Mouse (Mus musculus) brain, embryonic 18.5 days (tissue): Measurements from ENCODE around the gene Tet2.
A peak's percentile ranks its signal among the peaks of the same experiment; 100 is the strongest.
"Not testable (repeated sequence)": the region's sequence is repeated elsewhere in the genome, so short reads cannot be mapped to it uniquely, and the experiment has no call there.

ENCODE experiments used
- DNase-seq: peaks from one replicate; pipeline ENCODE4 v3.0.0-alpha.2; 2012; ENCODE audit warnings: low read depth, low spot score

The Tet2 gene

DNA sequence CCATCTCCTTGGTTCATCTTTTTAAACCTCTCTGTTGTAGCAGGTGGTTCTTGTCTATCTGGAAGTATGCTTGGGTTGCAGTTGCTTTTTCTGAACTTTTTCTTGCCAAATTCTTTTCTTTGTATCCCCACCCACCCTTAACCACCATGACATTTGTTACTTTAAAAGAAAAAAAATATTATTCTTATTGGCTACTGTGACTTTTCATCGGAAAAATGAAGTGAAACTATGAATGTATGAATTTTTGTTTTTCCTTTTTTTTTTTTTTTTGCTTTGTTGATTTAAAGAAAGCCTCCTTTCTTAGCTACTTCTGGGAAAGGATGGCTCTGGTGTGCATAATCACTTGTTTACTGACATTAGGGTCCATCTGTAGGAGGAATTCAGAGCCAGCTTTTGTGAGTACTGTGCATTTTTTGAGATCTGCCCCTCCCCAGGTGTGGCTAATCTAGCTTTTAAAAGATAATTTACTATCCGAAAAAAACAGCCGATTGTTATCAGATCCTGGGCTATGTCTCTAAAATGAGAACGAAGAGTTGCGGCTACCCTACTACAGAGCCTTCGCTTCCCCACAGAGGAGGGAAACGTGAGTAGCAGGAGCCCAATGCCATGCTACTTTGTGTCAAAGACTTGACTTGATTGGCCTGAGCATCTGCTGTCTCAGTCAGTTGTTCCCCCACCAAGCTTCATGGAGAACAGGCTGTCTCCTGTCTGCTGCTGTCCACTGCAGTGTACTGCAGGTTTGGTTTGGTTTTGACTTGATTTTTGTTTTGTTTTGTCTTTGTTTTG lies 4.6 kb upstream of the Tet2 start:
- no peak for DNase-seq

DNA sequence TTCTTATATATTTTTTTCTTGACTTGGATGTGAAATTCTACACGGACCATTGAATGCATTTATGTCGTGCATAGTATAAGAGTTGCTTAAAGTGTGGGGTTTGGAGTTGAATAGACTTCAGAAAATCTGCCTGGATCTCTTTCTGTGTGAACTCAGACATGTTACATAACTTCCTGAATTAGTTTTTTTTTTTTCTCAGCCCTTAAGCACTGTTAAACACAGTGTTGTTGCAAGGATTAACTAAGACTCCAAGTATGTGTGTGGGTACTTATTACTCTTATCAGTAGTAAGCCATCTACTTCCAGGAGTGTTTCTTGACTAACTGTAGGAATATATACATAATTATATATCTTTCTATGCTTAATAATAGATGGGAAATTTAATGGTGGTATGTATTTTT lies 3.7 kb upstream of the Tet2 start:
- no peak for DNase-seq

DNA sequence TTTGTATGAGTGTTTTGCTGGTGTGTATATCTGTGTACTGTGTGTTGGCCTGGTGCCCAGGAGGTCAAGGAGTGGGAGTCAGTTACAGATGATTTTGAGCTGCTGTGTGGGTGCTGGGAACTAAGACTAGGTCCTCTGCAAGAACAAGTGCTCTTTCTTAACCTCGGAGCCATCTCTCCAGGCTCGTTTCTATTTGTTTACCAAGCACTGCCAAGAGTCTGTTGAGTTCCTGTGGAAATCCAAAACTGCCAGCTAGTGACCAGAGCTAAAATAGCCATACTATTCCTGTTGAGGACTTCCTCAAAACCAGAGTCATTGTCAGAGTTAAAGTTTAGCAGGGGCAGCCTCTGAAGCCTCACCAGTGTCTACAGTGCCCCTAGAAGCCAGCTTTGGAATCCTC lies 1.9 kb upstream of the Tet2 start:
- DNase-seq, result no peak

DNA sequence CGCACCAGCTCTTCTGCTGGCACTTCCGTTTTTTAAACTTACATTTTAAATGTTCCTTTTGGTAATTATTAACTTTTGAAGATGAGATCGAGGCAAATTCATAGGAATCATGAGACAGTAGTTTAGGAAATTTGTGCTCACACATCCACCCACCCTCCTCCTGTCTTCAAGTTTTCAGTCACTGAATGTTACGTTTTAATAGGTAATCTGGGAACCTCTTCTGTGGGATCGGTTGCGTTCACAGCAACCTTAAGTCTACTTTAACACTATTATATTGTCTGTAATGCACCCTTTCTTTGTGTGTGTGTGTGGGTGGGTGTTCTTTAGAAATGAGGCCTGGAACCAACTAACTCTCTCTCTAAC lies 346 bp upstream of the Tet2 start:
- no peak for DNase-seq

DNA sequence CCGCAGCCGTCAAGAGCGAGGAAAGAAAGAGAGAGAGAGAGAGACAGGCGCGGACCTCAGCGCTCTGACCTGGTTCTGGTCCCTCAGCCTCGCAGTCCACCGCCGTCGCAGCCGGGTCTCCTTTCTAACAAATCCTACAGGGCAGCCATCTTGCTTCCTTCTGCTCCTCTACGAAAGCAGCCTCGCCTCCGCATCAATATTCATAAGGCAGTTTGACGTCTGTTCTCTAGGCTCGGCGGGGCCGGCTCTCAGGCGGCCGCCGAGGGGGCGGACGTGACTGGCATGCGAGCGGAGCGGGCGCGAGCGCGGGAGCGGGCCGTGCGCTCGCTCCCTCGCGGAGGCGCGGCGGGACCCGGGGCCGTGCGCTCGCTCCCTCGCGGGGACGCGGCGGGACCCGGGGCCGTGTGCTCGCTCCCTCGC lies 798 bp downstream of the Tet2 start:
- DNase-seq, result peak; percentile 91

DNA sequence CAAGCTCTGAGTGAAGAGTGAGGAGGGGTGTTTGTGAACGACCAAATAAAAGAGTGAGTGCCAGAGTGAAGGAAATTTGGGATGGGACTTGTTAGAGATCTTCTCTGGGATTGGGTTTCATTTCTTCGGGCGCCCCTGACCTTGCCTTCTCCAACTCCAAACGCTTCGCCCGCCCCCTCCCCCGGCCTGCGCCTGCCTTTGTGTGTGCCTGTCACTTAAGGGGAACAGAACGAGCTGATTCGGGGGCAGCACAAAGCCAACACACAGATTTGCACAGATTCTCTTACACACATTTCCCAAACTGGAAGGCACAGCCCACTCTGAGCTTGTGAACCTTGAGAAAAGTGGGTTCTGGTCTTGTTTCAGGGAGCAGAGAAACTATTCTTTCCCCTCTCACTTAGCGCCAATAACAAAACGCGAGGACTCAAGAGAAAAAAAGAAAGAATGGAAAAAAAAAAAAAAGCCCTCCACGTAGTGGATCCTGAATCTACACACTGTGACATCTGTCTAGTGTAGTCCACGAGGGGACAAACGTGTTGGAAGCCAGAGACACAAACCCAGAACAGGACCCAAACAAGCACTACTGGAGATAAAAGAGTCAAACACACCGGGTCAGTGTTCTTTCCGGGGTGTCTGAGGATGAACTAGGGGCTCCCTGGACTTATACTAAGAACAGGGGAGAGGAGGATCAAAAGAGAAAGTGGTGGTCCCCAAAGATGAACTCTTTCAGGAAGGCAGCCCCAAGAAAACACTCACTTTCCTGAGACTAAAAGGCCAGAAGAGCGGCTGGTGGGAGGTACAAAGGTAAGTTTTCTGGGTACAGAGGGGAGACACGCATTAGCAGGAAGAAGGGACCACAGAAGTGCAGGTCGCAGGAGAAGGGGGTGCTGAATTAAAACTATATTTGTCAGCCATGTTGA lies 1.6 kb downstream of the Tet2 start:
- no peak for DNase-seq

DNA sequence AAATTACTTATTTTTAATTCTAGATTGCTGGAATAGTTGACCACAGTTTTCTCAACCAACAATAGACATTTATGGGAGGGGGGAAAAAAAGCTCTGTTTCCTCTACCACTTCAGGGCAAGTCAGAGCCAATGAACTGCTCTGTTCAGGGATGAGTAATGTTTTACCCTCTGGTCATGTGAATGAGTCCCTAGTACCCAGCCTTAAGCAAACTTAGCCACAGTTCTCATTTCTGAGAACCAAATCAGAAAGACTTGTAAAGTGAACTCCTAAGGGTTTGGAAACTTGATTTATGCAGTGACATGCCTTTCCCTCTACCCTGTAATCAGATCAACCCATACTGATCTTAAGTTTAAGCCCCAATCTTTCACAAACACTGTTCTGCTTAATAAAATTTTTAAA lies 2.9 kb downstream of the Tet2 start:
- DNase-seq, result no peak

DNA sequence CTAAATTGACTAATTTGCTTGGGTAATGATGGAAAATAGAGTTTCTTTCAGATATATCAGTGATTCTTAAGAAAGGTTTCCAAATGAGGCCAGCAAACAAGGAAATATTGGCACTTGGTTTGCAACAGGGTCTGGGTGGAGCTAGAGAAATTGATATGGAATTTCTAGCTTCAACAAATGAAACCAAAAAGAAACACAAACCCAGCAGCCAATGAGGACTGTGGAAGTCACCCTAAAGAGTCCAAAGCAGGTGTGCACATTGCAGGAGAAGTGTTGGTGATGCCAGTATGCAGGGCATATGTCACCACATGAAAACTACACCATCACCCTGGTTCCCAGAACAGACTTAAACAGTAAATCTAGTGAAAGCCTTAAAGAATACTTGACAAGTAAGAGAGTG lies 3.9 kb downstream of the Tet2 start:
- DNase-seq, result no peak

DNA sequence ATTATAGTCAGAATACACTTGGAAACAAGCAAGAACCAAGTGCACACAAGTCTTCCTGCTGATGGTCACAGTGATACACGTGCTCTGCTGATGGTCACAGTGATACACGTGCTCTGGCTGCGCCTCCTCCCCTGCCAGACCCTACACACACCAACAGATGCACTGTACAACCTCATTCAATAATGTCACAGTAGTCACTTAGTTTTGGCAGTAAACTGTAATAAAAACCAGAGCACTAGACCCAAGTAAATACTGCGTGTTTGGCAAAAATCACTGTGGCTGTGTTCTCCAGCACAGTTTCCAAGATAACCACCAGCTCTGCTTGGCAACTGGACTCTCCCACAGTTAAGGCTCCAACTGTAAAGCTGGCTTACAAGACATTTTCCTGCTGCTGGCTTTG lies 4.9 kb downstream of the Tet2 start:
- no peak for DNase-seq

DNA sequence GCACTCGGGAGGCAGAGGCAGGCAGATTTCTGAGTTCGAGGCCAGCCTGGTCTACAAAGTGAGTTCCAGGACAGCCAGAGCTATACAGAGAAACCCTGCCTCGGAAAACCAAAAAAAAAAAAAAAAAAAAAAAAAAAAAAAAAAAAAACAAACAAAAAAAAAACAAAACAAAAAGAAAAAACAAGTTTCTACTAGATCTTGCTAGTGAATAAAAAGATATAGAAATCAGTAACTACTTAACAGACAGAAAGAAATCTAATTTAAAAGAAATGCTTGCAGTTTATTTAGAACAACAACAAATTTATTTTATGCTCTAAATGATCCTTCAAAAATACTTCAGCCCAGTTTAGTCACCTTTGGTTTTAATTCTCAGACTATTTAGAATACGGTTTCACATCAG lies 6.4 kb downstream of the Tet2 start:
- DNase-seq, result not testable (repeated sequence)

DNA sequence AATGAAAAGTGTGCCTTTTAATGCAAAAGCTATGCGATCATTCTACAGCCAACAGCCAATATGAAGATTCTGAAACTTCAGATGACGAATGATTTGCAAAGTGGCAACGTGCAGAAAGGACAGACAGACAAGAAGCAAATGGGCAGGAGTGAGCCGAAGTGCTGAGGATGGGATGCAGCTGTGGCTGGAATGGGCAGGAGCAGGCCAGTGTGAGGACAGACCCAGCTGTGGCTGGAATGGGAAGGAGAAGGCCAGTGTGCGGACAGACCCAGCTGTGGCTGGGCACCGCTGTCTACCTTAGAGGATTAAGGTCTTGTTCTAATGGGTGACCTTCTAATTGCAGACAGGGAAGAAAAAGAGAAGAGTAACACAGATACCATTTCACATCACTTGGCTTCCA lies 9.3 kb downstream of the Tet2 start:
- DNase-seq, result no peak

DNA sequence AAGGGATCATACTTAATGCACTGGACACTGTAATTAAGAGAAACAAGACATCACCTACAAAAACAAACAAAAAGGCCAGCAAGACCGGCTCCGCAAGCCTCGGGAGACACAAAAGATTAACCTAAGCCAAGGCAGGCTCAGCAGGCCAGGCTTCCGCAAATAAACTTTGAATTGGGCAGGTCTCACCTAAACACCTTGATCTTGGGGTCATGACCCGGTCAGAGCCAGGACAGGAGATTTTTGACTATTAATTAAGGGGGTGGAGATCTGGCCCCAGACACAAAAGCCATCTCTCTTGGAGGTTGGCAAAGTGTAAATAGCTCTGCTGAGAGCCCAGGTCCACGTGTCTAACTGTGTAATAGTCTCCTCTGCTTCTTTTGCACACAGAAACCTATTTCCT lies 10.9 kb downstream of the Tet2 start:
- no peak for DNase-seq

DNA sequence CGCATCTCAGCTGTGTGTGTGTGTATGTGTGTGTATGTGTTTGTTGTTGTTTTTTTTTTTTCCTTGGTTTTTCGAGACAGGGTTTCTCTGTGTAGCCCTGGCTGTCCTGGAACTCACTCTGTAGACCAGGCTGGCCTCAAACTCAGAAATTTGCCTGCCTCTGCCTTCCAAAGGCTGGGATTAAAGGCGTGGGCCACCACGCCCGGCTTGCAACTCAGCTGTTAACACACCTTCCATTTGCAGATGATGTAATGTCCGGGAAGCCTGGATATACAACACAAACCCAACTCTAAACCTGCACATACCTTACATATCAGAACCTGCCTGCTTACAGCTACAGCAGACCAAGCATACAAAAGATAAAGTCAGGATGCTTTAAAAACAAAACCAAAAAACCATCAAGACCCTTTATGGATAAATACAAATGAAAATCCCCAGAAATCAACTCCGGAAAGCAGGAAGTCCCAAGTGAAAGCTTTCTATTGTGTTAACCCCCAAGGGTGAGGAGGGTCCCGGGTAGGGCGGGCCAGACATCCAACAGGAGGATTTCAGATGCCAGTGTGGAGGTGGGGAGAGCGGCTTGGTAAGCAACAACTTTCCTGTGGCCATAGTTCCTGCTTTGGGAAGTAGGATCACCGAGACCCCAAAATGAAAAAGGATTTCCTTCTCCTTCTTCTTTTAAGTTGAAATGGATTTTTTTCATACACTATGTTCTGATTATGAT lies 11.5 kb downstream of the Tet2 start:
- DNase-seq, result no peak

DNA sequence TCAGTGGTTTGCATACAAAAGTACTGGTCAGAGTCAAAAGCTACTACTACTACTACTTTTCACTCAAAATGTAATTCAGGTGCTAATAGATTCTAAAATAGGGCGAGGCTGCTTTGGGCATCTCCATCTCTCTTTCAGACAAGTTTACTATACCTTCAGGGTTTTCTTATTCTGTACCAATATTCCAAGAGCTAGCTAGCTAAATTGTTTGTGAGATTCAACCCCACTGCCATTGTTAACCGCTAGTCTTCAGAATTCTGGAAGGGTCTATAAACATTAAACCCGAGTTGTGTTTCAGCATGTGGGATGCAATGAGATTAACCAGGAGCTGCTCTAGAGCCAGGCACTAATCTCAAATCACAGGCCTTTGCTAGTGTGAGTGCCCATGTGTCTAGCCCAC lies 12.1 kb downstream of the Tet2 start:
- DNase-seq, result no peak

DNA sequence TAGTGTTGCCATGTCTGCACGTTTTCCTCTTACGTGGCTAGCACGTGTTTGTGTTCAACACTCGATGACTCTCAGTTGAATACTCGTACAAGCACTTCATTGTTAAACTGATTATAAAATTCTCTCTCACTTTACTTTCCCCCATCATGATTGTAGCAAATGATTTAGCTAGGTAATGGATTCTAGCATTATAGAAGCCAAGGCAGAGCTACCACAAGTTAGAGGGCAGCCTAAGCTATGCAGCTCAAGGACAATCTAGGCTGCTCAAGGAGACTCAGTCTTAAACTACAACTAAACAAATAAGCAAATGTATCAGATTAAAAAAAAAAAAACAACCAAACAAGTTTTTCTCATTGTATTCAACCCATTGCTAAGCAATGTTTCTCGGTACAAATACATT lies 12.7 kb downstream of the Tet2 start:
- no peak for DNase-seq

DNA sequence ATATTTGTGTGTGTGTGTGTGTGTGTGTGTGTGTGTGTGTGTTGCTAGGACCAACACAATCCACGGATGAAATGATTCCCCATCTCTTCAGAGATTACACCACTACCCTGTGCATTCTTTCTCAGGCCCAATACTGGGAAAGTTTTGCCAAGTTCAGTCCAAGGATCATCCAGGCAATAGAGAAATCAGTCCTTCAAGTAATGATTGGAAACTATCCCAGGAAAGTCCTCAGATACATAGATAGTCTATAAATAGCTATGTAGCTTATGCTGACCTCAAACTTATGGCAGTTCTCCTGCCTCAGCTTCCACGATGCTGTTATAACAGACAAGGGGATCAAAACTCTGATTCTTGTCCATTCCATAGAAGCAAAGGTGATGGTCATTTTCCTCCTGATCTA lies 13.8 kb downstream of the Tet2 start:
- no peak for DNase-seq

DNA sequence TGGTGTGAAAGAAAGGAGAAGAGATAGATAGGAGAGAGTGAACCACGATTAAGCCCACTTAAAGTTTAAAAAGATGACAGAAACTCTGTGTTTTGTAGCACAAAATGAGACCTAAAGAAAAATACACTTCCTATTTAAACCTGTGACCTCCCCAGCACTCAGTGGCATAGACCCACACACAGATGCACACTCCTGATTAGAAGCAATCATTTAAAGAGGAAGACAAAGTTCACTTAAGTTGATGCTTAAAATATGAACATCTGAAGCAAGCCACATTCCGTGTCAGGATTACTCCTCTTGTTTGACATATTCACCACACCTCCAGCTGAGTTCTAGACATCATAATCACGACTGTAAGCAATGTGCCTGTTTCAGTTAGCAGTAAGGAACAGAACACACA lies 14.3 kb downstream of the Tet2 start:
- DNase-seq, result no peak

DNA sequence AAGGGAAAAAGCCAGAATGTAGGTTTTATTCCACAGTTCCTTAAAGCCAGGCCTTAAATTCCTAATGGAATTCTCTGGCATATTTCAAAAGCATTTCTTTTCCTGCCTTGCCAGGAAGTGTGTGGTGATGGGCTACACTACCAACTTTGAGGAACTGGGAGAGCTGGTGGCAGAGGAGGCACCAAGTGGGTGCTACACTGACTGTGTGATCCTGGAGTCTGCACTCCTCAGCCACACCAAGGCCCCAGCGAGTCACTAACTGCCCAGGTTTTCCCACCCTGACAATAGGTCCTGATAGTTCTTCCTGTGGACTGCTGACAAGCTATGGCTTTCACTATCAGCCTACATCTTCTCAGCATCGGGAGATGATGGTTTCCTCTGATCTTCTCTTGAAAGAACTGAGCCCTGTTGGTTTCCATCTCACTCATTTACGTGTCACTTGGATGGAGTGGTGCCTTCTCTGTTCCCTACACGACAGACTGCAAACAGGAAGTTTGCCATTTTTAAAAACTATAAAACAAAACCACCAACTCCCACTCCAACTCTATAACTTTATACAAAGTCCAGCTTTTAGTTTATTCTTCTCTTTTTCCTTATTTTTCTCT lies 18.7 kb downstream of the Tet2 start:
- no peak for DNase-seq

DNA sequence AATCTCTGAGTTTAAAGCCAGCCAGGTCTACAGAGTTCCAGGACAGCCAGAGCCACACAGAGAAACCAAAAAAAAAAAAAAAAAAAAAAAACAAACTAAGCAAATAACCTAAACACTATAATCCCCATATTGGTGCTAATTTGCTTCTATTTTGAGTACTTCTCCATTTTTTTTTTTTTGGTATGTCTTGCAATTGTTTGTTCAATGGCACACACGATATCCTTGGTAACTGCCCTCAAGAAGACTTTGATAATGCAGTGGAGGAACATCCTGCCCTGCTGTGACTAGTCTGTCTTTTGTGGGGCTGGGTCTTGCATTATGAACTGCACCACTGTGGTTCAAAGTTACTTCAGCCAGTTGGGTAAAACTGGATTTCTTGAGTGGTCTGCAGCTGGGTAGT lies 19.4 kb downstream of the Tet2 start:
- no peak for DNase-seq

DNA sequence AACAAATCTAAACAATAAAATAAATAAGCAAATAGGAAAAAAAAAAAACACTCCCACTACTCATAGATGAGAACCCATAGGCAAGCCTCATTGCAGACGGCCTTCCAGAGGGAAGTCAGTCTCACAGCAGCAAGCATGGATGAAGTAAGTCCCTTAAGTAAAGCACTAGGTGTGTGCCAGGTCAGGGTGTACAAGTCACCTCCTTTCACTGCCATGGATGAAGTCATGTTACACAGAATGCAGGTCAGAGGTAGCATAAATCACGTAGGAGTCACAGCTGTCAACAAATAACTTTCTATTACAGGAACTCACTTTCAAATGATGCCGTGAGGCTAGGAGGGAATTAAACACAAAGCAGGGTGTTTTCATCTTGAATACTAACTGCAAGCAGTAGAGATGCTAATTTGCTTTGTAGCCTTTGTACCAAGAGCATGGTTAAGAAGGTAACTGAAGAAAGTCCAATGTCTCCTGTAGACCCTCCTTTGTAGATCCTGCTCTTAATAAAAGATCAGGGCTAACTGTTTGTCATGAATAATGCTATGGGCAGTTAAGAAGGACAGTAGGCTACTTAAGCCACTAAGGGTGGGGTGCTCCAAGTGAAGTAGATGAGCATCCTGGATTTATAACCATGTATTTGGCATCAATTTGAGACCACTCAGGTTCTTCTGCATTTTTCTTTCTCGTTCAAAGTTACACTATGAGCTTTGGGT lies 20.4 kb downstream of the Tet2 start:
- no peak for DNase-seq

DNA sequence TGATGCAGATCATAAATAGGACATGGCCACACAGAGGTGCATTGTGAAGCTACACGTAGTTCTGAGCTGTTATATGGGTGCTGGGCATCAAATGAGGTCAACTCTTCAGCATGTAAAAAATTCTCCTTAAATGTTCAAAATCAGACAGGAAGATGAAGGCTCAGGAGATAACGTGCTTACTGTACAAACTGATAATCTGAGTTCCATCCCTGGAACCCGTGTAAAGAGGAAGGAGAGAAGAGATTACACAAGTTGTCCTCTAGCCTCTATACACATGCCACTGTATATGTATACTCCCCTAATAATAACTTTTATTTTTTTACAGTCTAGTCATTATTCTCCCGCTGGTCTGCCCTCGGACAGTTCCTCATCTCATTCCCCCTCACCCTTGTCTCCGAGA lies 21.7 kb downstream of the Tet2 start:
- no peak for DNase-seq
